Mouse (Mus musculus): ENCODE measurements around the gene Surf2. TPM values are rescaled to one million over a fixed set of nuclear protein-coding genes. Genes with fewer than 3 reads are reported as not detected.

Gene Surf2
- polyA plus RNA-seq, 1 experiment from 2014 or later = 50.6 TPM

GRCm38 (mm10) chr2:26908710-26909386, 7.3 kb upstream of the Surf2 start:
- Histone ChIP-seq H3K9me3 (replicated peaks) (no peaks in the 10 kb centered on the region), H3K27ac (no peak overlapping the region), H3K4me1 (peaks cover 32% of the 10 kb centered on the region), H3K4me3 (peak overlapping the region; percentile 93), H3K27me3 (ENCODE audit: low read depth, poor library complexity, severe bottlenecking) (no peaks in the 10 kb centered on the region), H3K36me3 (peaks cover 79% of the 10 kb centered on the region)
- 92% methylated on average over 18 of the region's 18 CpGs for WGBS
- no peak for DNase-seq (ENCODE audit: low spot score)

GRCm38 (mm10) chr2:26909387-26909784, 6.8 kb upstream of the Surf2 start:
- peak overlapping the region; percentile 98; the same call in 1 of the 2 replicates for H3K27ac ChIP-seq

GRCm38 (mm10) chr2:26910124-26910993, 5.8 kb upstream of the Surf2 start, which contains the start of the genes Med22 and Rpl7a:
Med22 (minus strand) TSS chr2:26910677.
Rpl7a (plus strand) TSS chr2:26910764.
- DNase-seq (ENCODE audit: low spot score) = peak; percentile 99
- WGBS = under 1% methylated on average over 74 of the region's 74 CpGs
- H3K9me3 ChIP-seq (replicated peaks) = no peaks in the 10 kb centered on the region
- peak within 1 kb of the TSS; percentile 98 for H3K27ac ChIP-seq
- H3K4me3 ChIP-seq = peak within 1 kb of the TSS; percentile 93
- H3K4me1 ChIP-seq = peaks cover 37% of the 10 kb centered on the region
- H3K27me3 ChIP-seq (ENCODE audit: low read depth, poor library complexity, severe bottlenecking) = no peaks in the 10 kb centered on the region
- H3K36me3 ChIP-seq = peaks cover 74% of the 10 kb centered on the region

More at GRCm38 (mm10) chr2:26909387-26909784, 6.8 kb upstream of the Surf2 start:
- Histone ChIP-seq H3K36me3 (peaks cover 79% of the 10 kb centered on the region), H3K4me1 (peaks cover 29% of the 10 kb centered on the region), H3K4me3 (peak overlapping the region; percentile 93), H3K27me3 (ENCODE audit: low read depth, poor library complexity, severe bottlenecking) (no peaks in the 10 kb centered on the region), H3K9me3 (replicated peaks) (no peaks in the 10 kb centered on the region)
- no peak for DNase-seq (ENCODE audit: low spot score)

GRCm38 (mm10) chr2:26910994-26911765, 5.0 kb upstream of the Surf2 start:
- H3K4me1 ChIP-seq = peaks cover 45% of the 10 kb centered on the region
- H3K27ac ChIP-seq = peak overlapping the region; percentile 98
- no peaks in the 10 kb centered on the region for H3K9me3 ChIP-seq (replicated peaks)
- peak overlapping the region; percentile 93 for H3K4me3 ChIP-seq
- WGBS = under 1% methylated on average over 37 of the region's 37 CpGs
- DNase-seq (ENCODE audit: low spot score) = peak; percentile 77
- peaks cover 66% of the 10 kb centered on the region for H3K36me3 ChIP-seq
- H3K27me3 ChIP-seq (ENCODE audit: low read depth, poor library complexity, severe bottlenecking) = no peaks in the 10 kb centered on the region

- WGBS = 73% methylated on average over 5 of the region's 5 CpGs
- H3K4me3 ChIP-seq = peak overlapping the region; percentile 93
- H3K4me1 ChIP-seq = peaks cover 55% of the 10 kb centered on the region
- 0 out of 2 replicates have a peak overlapping the region, but pooled peaks have one; percentile 98 for H3K27ac ChIP-seq
- no peak for DNase-seq (ENCODE audit: low spot score)
- no peaks in the 10 kb centered on the region for H3K27me3 ChIP-seq (ENCODE audit: low read depth, poor library complexity, severe bottlenecking)
- H3K9me3 ChIP-seq (replicated peaks) = no peaks in the 10 kb centered on the region
- H3K36me3 ChIP-seq = peaks cover 58% of the 10 kb centered on the region
These were observed 3.9 kb upstream of the Surf2 start for GRCm38 (mm10) chr2:26912253-26912770.

- 85% methylated on average over 17 of the region's 17 CpGs for whole genome bisulfite sequencing
- Histone ChIP-seq H3K4me3 (0 out of 2 replicates have a peak overlapping the region, but pooled peaks have one; percentile 1), H3K27ac (no peak overlapping the region), H3K9me3 (replicated peaks) (no peaks in the 10 kb centered on the region), H3K4me1 (peaks cover 65% of the 10 kb centered on the region), H3K27me3 (ENCODE audit: low read depth, poor library complexity, severe bottlenecking) (no peaks in the 10 kb centered on the region), H3K36me3 (peaks cover 58% of the 10 kb centered on the region)
- no peak for DNase-seq (ENCODE audit: low spot score)
These were observed 2.6 kb upstream of the Surf2 start for GRCm38 (mm10) chr2:26913416-26914147.

GRCm38 (mm10) chr2:26914148-26914941, 1.8 kb upstream of the Surf2 start:
- WGBS = 64% methylated on average over 8 of the region's 8 CpGs

GRCm38 (mm10) chr2:26916738-26917137, 571 bp downstream of the Surf2 start:
- H3K27ac ChIP-seq = peak overlapping the region; percentile 88
- H3K4me1 ChIP-seq = peaks cover 51% of the 10 kb centered on the region
- peak overlapping the region; percentile 84 for H3K4me3 ChIP-seq
- H3K9me3 ChIP-seq (replicated peaks) = no peaks in the 10 kb centered on the region
- 5% methylated on average over 13 of the region's 13 CpGs for WGBS
- no peak for DNase-seq (ENCODE audit: low spot score)
- no peaks in the 10 kb centered on the region for H3K27me3 ChIP-seq (ENCODE audit: low read depth, poor library complexity, severe bottlenecking)
- peaks cover 78% of the 10 kb centered on the region for H3K36me3 ChIP-seq

More at GRCm38 (mm10) chr2:26914148-26914941, 1.8 kb upstream of the Surf2 start:
- Histone ChIP-seq H3K4me3 (peak overlapping the region; percentile 84; the same call in 1 of the 2 replicates), H3K27ac (no peak overlapping the region), H3K9me3 (replicated peaks) (no peaks in the 10 kb centered on the region), H3K4me1 (peaks cover 57% of the 10 kb centered on the region), H3K36me3 (peaks cover 60% of the 10 kb centered on the region), H3K27me3 (ENCODE audit: low read depth, poor library complexity, severe bottlenecking) (no peaks in the 10 kb centered on the region)
- DNase-seq (ENCODE audit: low spot score) = no peak

- Histone ChIP-seq H3K27me3 (ENCODE audit: low read depth, poor library complexity, severe bottlenecking) (no peaks in the 10 kb centered on the region), H3K4me3 (no peak overlapping the region), H3K27ac (no peak overlapping the region), H3K4me1 (peaks cover 38% of the 10 kb centered on the region), H3K36me3 (peaks cover 78% of the 10 kb centered on the region), H3K9me3 (replicated peaks) (no peaks in the 10 kb centered on the region)
- no peak for DNase-seq (ENCODE audit: low spot score)
- 92% methylated on average over 3 of the region's 3 CpGs for WGBS
These were observed 3.5 kb downstream of the Surf2 start for GRCm38 (mm10) chr2:26919684-26920083.

- H3K9me3 ChIP-seq (replicated peaks) = no peaks in the 10 kb centered on the region
These were observed 4.2 kb downstream of the Surf2 start for GRCm38 (mm10) chr2:26920190-26920855.

GRCm38 (mm10) chr2:26921784-26922183, 5.6 kb downstream of the Surf2 start:
- DNase-seq (ENCODE audit: low spot score) = no peak
- no peaks in the 10 kb centered on the region for H3K27me3 ChIP-seq (ENCODE audit: low read depth, poor library complexity, severe bottlenecking)
- H3K4me1 ChIP-seq = peaks cover 18% of the 10 kb centered on the region
- peaks cover 98% of the 10 kb centered on the region for H3K36me3 ChIP-seq
- no peak overlapping the region for H3K27ac ChIP-seq
- no peaks in the 10 kb centered on the region for H3K9me3 ChIP-seq (replicated peaks)
- H3K4me3 ChIP-seq = no peak overlapping the region
- WGBS = 84% methylated on average over 9 of the region's 9 CpGs

More at GRCm38 (mm10) chr2:26920190-26920855, 4.2 kb downstream of the Surf2 start:
- H3K4me3 ChIP-seq = no peak overlapping the region
- WGBS = 87% methylated on average over 6 of the region's 6 CpGs
- H3K36me3 ChIP-seq = peaks cover 83% of the 10 kb centered on the region
- DNase-seq (ENCODE audit: low spot score) = no peak
- peaks cover 31% of the 10 kb centered on the region for H3K4me1 ChIP-seq
- H3K27ac ChIP-seq = no peak overlapping the region
- H3K27me3 ChIP-seq (ENCODE audit: low read depth, poor library complexity, severe bottlenecking) = no peaks in the 10 kb centered on the region

All from limb, embryonic 10.5 days (tissue).